Comparison of ENCODE assay signal across 8 mouse cellular contexts in the genomic region with DNA sequence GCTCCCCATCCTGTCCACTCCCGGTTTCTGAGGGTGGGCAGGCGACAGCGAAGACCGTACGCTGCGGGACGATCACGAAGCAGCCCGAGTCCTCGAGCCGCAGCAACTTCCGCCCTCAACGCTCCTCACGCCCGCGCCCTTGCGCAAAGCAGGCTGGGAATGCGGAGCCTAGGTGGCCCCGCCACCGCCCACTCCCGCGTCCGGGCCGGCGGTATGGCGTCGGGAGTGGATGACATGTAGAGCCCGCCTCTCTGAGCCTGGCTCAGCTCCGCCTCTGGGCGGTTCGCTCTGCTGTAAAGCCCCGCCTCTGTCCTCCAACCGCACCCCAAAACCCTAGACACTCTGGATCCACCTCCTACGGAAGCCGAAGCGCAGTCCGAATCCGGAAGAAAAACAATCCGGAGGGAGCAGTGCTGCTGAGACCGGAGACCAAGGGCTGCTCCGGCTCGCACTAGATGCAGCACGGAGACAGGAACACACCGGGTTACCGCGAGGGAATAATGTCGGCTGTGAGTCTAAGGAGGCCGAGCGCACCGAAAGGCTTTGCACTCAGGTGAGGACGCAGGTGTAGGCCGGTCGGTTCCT. TPM values are rescaled to one million over a fixed set of nuclear protein-coding genes. Genes with fewer than 3 reads are reported as not detected.
A peak's percentile ranks its signal among the peaks of the same experiment; 100 is the strongest.
DNase-seq lines count a peak whose midpoint lies in the region; ATAC-seq lines count a peak whose summit lies in the region.

Gene Inpp5k (plus strand): TSS at position 344 of the 585 bp plus-strand sequence.

- H3K9me3 ChIP-seq in hindbrain, embryonic 11.5 days (ENCODE audit: control insufficient read depth, low read length): no peaks in the 10 kb centered on the region

- H3K4me2 ChIP-seq in hindbrain, embryonic 11.5 days (replicated peaks; ENCODE audit: low read depth, low read length): peak within 1 kb of the TSS; percentile 73

- peak within 1 kb of the TSS; percentile 67 for H3K4me3 ChIP-seq in hindbrain, embryonic 11.5 days (ENCODE audit: low read depth, low read length)

- ATAC-seq in hindbrain, embryonic 11.5 days (ENCODE audit: low FRiP score): peak; percentile 99

- peak within 1 kb of the TSS; percentile 81 for H3K9ac ChIP-seq in hindbrain, embryonic 11.5 days (ENCODE audit: low read depth, low read length)

- peaks cover 7% of the 10 kb centered on the region; the same call in 1 of the 2 replicates for H3K36me3 ChIP-seq in hindbrain, embryonic 11.5 days (ENCODE audit: control insufficient read depth, insufficient read depth, low read length)

- peak within 1 kb of the TSS; percentile 62 for H3K27ac ChIP-seq in hindbrain, embryonic 11.5 days (ENCODE audit: low read depth, low read length)

- no peaks in the 10 kb centered on the region for H3K27me3 ChIP-seq in hindbrain, embryonic 11.5 days (ENCODE audit: control insufficient read depth, insufficient read depth, low read length)

- DNase-seq in Muller cell, postnatal 12 days (ENCODE audit: inconsistent ontology term): peak; percentile 98
- DNase-seq in cerebellum, adult 9-11 months: peak; percentile 98
- peak; percentile 96 to 98 for DNase-seq in frontal cortex, adult 2 months (ENCODE audit: extremely low spot score in 1 of 2, low spot score in 1 of 2)
- DNase-seq in hindbrain, embryonic 11.5 days (ENCODE audit: low spot score): peak; percentile 96
- peak; percentile 90 to 95 for DNase-seq in layer of hippocampus, postnatal 10 days (ENCODE audit: low spot score in 2 of 2)
- DNase-seq in lung, postnatal 10 days: peak; percentile 98
- peak; percentile 95 for DNase-seq in ovary, postnatal 36 days (ENCODE audit: low spot score)
- DNase-seq in thymus, postnatal 25 days: peak; percentile 97

- 1% methylated on average over 53 of the region's 53 CpGs for WGBS in hindbrain, embryonic 11.5 days

- peaks cover 3% of the 10 kb centered on the region; the same call in 1 of the 2 replicates for H3K4me1 ChIP-seq in hindbrain, embryonic 11.5 days (replicated peaks; ENCODE audit: control insufficient read depth, insufficient read depth, low read length)

RNA-seq across cellular contexts. Expression of gene Inpp5k, which starts in this region (rescaled TPM):
- polyA plus RNA-seq in frontal cortex, adult 2 months (2012; rRNA removed): 57.2 and 66.7 TPM in 2 replicates
- 26.5 and 28.8 TPM in 2 replicates for polyA plus RNA-seq in hindbrain, embryonic 11.5 days (2014; fragmentation: Nextera tagmentation; extraction: Ambion mirVana)
- total RNA-seq in layer of hippocampus, postnatal 10 days (2021): 10 to 100 TPM; 47.4 to 49.7 TPM

Comparison
In these comparisons a context has a peak if more than half of its experiments do, and no peak if none do; other contexts are left out.
1. Peak in every context shown above with its lines: DNase-seq, ATAC-seq, H3K4me3 ChIP-seq and H3K27ac ChIP-seq.